Mouse (Mus musculus) ES-Bruce4 (cell line): Measurements from ENCODE around the gene Myef2.

Experiments used
- CTCF ChIP-seq: IDR thresholded peaks from one replicate; pipeline ENCODE4 v1.8.1; 2011; ENCODE audit warnings: low read depth, low read length
- EP300 ChIP-seq: IDR thresholded peaks from 2 replicates; pipeline ENCODE4 v1.6.1; 2011; ENCODE audit warnings: low read depth, low read length; ENCODE audit not compliant: insufficient read depth
- POLR2A ChIP-seq: IDR thresholded peaks from one replicate; pipeline ENCODE4 v1.8.1; 2011; ENCODE audit warnings: low read length; ENCODE audit not compliant: insufficient read depth

- TF ChIP-seq EP300 (no peak), CTCF (peak; percentile 31), POLR2A (no peak)
These were observed 68.1 kb downstream of the Myef2 start for GRCm38 (mm10) chr2:125055316-125055903.
